Mouse (Mus musculus) retina, embryonic 14.5 days (tissue): ENCODE measurements around the gene Cct8l1.

ENCODE experiments used
- DNase-seq: peaks from one replicate; pipeline ENCODE4 v3.0.0-alpha.2; 2015; ENCODE audit warnings: low spot score

Cct8l1 gene

GRCm38 (mm10) chr5:25515767-25516166 is at the start of gene Cct8l1:
Cct8l1 (plus strand) TSS chr5:25516067.
- no peak for DNase-seq

GRCm38 (mm10) chr5:25472070-25472469 is 43.8 kb upstream of the Cct8l1 start:
- peak; percentile 79 for DNase-seq

- DNase-seq = no peak
These were observed 40.1 kb upstream of the Cct8l1 start for GRCm38 (mm10) chr5:25475789-25476188.

- no peak for DNase-seq
These were observed 37.0 kb upstream of the Cct8l1 start for GRCm38 (mm10) chr5:25478863-25479262.

GRCm38 (mm10) chr5:25496652-25497051 is 19.2 kb upstream of the Cct8l1 start:
- DNase-seq = no peak

- DNase-seq = no peak
These were observed 18.5 kb upstream of the Cct8l1 start for GRCm38 (mm10) chr5:25497369-25497719.

GRCm38 (mm10) chr5:25497720-25498345 is 18.0 kb upstream of the Cct8l1 start:
- peak; percentile 56 for DNase-seq

GRCm38 (mm10) chr5:25498346-25498820 is 17.5 kb upstream of the Cct8l1 start, which contains the start of gene Kmt2c:
Kmt2c (minus strand) TSS chr5:25498783.
- no peak for DNase-seq

GRCm38 (mm10) chr5:25498821-25499422 is 16.9 kb upstream of the Cct8l1 start:
- DNase-seq = peak; percentile 87

- DNase-seq = peak; percentile 99
These were observed 16.2 kb upstream of the Cct8l1 start for GRCm38 (mm10) chr5:25499423-25500398.

GRCm38 (mm10) chr5:25500686-25501085 is 15.2 kb upstream of the Cct8l1 start:
- no peak for DNase-seq

GRCm38 (mm10) chr5:25506041-25506440 is 9.8 kb upstream of the Cct8l1 start:
- no peak for DNase-seq

- DNase-seq = no peak
These were observed 531 bp downstream of the Cct8l1 start for GRCm38 (mm10) chr5:25516301-25516895.

GRCm38 (mm10) chr5:25517550-25517949 is 1.7 kb downstream of the Cct8l1 start:
- DNase-seq = no peak

GRCm38 (mm10) chr5:25519820-25520219 is 4.0 kb downstream of the Cct8l1 start:
- DNase-seq = no peak

GRCm38 (mm10) chr5:25521461-25521860 is 5.6 kb downstream of the Cct8l1 start:
- DNase-seq = no peak

- no peak for DNase-seq
These were observed 10.2 kb downstream of the Cct8l1 start for GRCm38 (mm10) chr5:25526116-25526515.

GRCm38 (mm10) chr5:25526926-25527325 is 11.1 kb downstream of the Cct8l1 start:
- no peak for DNase-seq

- no peak for DNase-seq
These were observed 12.1 kb downstream of the Cct8l1 start for GRCm38 (mm10) chr5:25527971-25528370.

- DNase-seq = peak; percentile 28
These were observed 13.1 kb downstream of the Cct8l1 start for GRCm38 (mm10) chr5:25528851-25529528.
